Mouse (Mus musculus) hindbrain, embryonic 11.5 days (tissue): ENCODE results near the gene Dnm1. TPM values are rescaled to one million over a fixed set of nuclear protein-coding genes. Genes with fewer than 3 reads are reported as not detected.

ENCODE experiments used
- ATAC-seq: fragments of 200-750 bp; cut with Nextera tagmentation; 2 replicates; pipeline ENCODE4 v1.8.0; 2017; ENCODE audit warnings: mild to moderate bottlenecking, moderate TSS enrichment, moderate library complexity; ENCODE audit not compliant: low FRiP score
- DNase-seq: peaks from one replicate; pipeline ENCODE4 v3.0.0-alpha.2; 2015; ENCODE audit warnings: low spot score
- H3K27ac ChIP-seq: fragments of 300-500 bp; sonication (generic); 2 replicates; pipeline ENCODE4 v1.5.1; 2014; ENCODE audit warnings: mild to moderate bottlenecking, low read depth, low read length
- H3K27me3 ChIP-seq: fragments of 300-500 bp; sonication (generic); 2 replicates; pipeline ENCODE4 v1.6.1; 2014; ENCODE audit warnings: mild to moderate bottlenecking, low read length, moderate library complexity, mixed read lengths; ENCODE audit not compliant: control insufficient read depth, insufficient read depth
- H3K36me3 ChIP-seq: fragments of 300-500 bp; sonication (generic); 2 replicates; pipeline ENCODE4 v1.6.1; 2014; ENCODE audit warnings: mild to moderate bottlenecking, low read length, moderate library complexity, mixed read lengths; ENCODE audit not compliant: control insufficient read depth, insufficient read depth
- H3K4me1 ChIP-seq: fragments of 300-500 bp; sonication (generic); replicated peaks from 2 replicates; pipeline ENCODE4 v1.6.1; 2014; ENCODE audit warnings: low read length, mixed read lengths; ENCODE audit not compliant: control insufficient read depth, insufficient read depth
- H3K4me2 ChIP-seq: fragments of 300-500 bp; sonication (generic); replicated peaks from 2 replicates; pipeline ENCODE4 v1.6.1; 2014; ENCODE audit warnings: mild to moderate bottlenecking, low read depth, low read length
- H3K4me3 ChIP-seq: fragments of 300-500 bp; sonication (generic); 2 replicates; pipeline ENCODE4 v1.5.1; 2014; ENCODE audit warnings: low read depth, low read length
- H3K9ac ChIP-seq: fragments of 300-500 bp; sonication (generic); 2 replicates; pipeline ENCODE4 v1.6.1; 2014; ENCODE audit warnings: low read depth, low read length
- H3K9me3 ChIP-seq: fragments of 300-500 bp; sonication (generic); 2 replicates; pipeline ENCODE4 v1.6.1; 2016; ENCODE audit warnings: low read length; ENCODE audit not compliant: control insufficient read depth
- WGBS: fragments of 180-500 bp; shearing (Covaris S2); extraction: QIAGEN DNeasy Blood & Tissue Kit; methylation state at CpG from one replicate; pipeline ENCODE4 v1.1.7; 2014; 5-methylcytosine and 5-hydroxymethylcytosine counted together
- polyA plus RNA-seq: library from polyadenylated mRNA; unstranded; fragments of >200 nt; fragmentation: Nextera tagmentation; extraction: Ambion mirVana; gene quantifications from 2 replicates; pipeline ENCODE4 v1.2.1, GENCODE M21; 2014

Dnm1 gene
- 17.4 and 22.6 TPM in 2 replicates for polyA plus RNA-seq

DNA sequence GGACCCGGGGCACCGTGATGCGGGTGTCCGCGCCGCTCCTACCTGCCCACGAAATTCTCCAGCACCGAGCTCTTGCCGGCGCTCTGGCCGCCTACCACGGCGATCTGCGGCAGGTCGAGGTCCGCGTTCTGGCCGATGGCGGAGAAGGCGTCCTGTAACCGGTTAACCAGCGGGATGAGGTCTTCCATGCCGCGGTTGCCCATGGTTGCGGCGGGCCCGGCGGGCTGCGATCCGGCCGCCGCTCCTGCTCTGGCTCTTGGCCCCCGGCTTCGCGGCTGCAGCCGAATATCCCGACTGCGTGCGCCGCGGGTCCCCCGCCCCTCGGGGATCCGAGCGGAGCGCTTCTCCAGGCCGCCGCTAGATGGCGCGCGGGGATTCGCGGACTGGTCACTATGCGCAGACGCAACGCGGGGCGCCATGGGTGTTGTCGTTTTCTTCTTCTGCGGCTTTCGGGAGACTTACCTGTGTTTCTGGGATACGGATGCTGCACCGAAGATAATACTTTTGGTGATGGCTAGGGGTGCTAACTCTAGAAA, at the start of gene Dnm1:
TSS of gene Dnm1 (minus strand) at position 332 of the 536 bp plus-strand sequence.
- peak within 1 kb of the TSS; percentile 60 for H3K4me3 ChIP-seq
- H3K9ac ChIP-seq = peak within 1 kb of the TSS; percentile 71
- H3K36me3 ChIP-seq = no peaks in the 10 kb centered on the region
- peak; percentile 66; the same call in 1 of the 2 replicates for ATAC-seq
- no peaks in the 10 kb centered on the region; the same call in 1 of the 2 replicates for H3K27me3 ChIP-seq
- peaks cover 6% of the 10 kb centered on the region; the same call in 1 of the 2 replicates for H3K4me1 ChIP-seq
- H3K27ac ChIP-seq = peak within 1 kb of the TSS; percentile 67
- H3K9me3 ChIP-seq = no peaks in the 10 kb centered on the region
- WGBS = under 1% methylated on average over 62 of the region's 63 CpGs
- DNase-seq = peak; percentile 95
- H3K4me2 ChIP-seq = peak within 1 kb of the TSS; percentile 92

DNA sequence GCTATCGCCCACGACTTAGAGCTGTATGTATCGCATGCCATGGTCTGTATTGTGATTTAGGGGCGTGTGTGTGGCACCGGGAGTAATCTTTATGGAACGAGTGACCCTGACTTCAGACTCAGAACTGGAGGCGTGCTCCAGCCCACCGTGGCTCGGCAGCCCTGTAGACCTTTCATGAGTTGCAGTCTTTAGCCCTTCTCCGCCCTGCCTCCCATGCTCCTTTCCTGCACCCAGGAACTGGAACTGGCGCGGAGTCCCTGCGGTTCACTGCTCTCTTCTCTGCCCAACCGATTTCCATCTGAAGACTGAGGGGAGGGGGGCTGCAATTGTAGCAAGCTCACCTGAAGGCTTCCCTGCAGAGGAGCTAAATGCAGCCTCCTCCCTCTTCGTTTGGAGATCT, 43.6 kb upstream of the Dnm1 start:
- Histone ChIP-seq H3K27me3 (no peaks in the 10 kb centered on the region), H3K4me2 (peak overlapping the region; percentile 57), H3K9ac (peak overlapping the region; percentile 86), H3K4me1 (peaks cover 4% of the 10 kb centered on the region; the same call in 1 of the 2 replicates), H3K9me3 (no peaks in the 10 kb centered on the region), H3K36me3 (no peaks in the 10 kb centered on the region), H3K27ac (no peak overlapping the region), H3K4me3 (peak overlapping the region; percentile 89)
- no peak for ATAC-seq
- no peak for DNase-seq
- under 1% methylated on average over 15 of the region's 15 CpGs for WGBS

DNA sequence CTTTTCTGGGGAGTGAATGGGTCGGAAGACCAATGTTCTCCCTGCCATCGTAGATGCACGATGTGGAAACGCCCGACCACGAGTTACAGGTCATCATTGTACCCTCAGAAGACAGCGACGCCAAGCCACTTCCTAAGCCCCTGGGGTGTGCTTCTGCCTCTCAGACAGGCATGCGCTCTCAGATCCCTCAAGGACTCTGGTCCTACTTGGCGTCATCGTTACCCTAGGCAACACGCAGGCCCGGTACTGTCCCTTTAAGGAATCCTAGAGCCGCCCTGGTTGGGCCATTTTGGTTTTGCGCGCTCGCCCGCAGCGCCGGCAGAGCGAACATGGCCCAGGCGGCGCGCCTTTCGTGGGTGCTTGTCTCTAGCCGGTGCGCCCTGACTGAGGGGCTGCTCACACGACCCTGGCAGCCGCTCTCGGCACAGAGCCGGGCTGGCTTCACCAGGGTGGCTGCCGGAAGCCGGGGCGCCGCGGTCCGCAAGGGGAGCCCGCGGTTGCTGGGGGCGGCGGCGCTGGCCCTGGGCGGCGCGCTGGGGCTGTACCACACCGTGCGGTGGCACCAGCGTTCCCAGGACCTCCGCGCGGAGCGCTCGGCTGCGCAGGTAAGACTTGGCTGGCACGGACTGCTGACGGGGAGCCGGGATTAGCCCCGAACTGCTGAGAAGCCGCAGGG, 42.9 kb upstream of the Dnm1 start:
- WGBS = 0% methylated on average over 58 of the region's 59 CpGs
- H3K36me3 ChIP-seq = no peaks in the 10 kb centered on the region
- H3K9me3 ChIP-seq = no peaks in the 10 kb centered on the region
- H3K27me3 ChIP-seq = no peaks in the 10 kb centered on the region
- H3K9ac ChIP-seq = peak overlapping the region; percentile 86
- H3K27ac ChIP-seq = peak overlapping the region; percentile 70
- DNase-seq = peak; percentile 89
- H3K4me3 ChIP-seq = peak overlapping the region; percentile 89
- H3K4me2 ChIP-seq = peak overlapping the region; percentile 57
- peaks cover 4% of the 10 kb centered on the region; the same call in 1 of the 2 replicates for H3K4me1 ChIP-seq
- peak; percentile 97 for ATAC-seq

DNA sequence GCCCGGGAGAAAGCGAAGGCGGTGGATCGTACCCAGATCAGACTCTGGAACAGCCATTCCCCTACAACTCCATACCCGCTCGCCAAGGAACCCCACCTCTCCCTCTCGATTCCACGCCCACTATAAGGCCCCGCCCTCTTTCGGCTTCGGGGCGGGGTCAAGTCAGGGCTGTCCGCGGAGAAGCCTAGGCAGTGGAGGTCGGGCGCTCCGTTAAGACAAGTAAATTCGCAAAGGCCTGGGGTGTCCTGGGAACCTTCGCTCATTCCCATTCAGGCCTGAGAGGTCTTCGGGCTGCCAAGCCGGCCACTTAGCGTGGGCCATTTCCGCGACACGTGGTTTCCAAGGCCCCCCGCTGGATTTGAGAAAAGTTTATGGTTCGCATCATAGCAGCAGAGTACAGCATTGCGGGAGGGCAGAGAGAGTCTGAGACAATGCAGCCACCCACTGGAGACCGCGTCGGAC, 42.4 kb upstream of the Dnm1 start, which contains the start of gene Ptges2:
TSS of gene Ptges2 (plus strand) at position 413 of the 462 bp plus-strand sequence.
- Histone ChIP-seq H3K27ac (peak within 1 kb of the TSS; percentile 70), H3K9ac (peak within 1 kb of the TSS; percentile 86), H3K27me3 (no peaks in the 10 kb centered on the region), H3K9me3 (no peaks in the 10 kb centered on the region), H3K4me1 (peaks cover 4% of the 10 kb centered on the region; the same call in 1 of the 2 replicates), H3K4me2 (peak within 1 kb of the TSS; percentile 57), H3K36me3 (no peaks in the 10 kb centered on the region), H3K4me3 (peak within 1 kb of the TSS; percentile 89)
- ATAC-seq = peak; percentile 90
- peak; percentile 92 for DNase-seq
- 0% methylated on average over 31 of the region's 31 CpGs for WGBS

DNA sequence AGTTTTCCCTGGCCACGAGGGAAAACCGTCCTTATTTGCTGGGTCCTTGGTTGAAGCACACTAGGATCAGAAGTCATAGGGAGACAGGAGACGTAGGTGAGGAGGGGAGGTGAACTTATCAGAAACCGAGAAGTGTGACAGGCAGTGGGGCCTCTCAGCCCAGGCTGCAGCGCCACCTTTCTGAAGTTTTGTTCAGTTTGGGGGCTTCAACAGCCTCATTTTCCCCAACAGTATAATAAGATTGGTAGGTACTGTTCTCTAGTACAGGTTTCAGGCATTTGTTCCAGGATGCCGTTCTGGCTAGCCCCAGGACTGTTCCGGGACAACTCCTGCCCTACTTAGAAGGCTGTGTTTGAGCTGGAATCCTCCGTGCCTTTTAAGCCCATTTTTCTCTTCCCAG, 41.8 kb upstream of the Dnm1 start:
- peaks cover 4% of the 10 kb centered on the region; the same call in 1 of the 2 replicates for H3K4me1 ChIP-seq
- 0 out of 2 replicates have a peak, but pooled peaks have one; percentile 1 for ATAC-seq
- peak overlapping the region; percentile 86 for H3K9ac ChIP-seq
- peak overlapping the region; percentile 70 for H3K27ac ChIP-seq
- no peaks in the 10 kb centered on the region for H3K36me3 ChIP-seq
- no peak for DNase-seq
- H3K27me3 ChIP-seq = no peaks in the 10 kb centered on the region
- peak overlapping the region; percentile 89 for H3K4me3 ChIP-seq
- H3K9me3 ChIP-seq = no peaks in the 10 kb centered on the region
- peak overlapping the region; percentile 57 for H3K4me2 ChIP-seq
- WGBS = 4% methylated on average over 8 of the region's 8 CpGs

DNA sequence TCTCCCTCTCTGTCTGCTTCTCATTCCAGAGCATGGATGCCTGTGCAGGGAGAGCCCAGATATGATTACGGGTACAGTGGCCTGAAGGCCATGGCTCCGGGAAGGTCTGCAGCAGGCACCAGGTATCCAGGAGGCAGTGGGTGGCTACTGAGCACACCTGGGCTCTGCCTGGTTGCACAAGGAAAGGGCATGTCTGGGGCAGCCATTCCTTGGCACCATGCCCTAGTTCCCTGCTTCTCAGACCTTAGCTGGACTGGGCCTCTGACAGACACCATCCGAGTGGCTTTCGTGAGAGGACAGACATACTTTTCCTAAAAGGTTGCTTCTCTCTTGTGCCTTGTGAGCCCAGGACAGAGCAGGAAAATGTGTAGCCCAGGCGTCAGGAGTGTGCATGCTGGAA, 38.9 kb upstream of the Dnm1 start:
- no peaks in the 10 kb centered on the region for H3K27me3 ChIP-seq
- 90% methylated on average over 5 of the region's 5 CpGs for WGBS
- no peak overlapping the region for H3K4me3 ChIP-seq
- H3K4me2 ChIP-seq = no peak overlapping the region
- ATAC-seq (no peak), DNase-seq (no peak)
- H3K27ac ChIP-seq = no peak overlapping the region
- peaks cover 2% of the 10 kb centered on the region; the same call in 1 of the 2 replicates for H3K4me1 ChIP-seq
- no peaks in the 10 kb centered on the region for H3K9me3 ChIP-seq
- no peaks in the 10 kb centered on the region for H3K36me3 ChIP-seq
- no peak overlapping the region for H3K9ac ChIP-seq

DNA sequence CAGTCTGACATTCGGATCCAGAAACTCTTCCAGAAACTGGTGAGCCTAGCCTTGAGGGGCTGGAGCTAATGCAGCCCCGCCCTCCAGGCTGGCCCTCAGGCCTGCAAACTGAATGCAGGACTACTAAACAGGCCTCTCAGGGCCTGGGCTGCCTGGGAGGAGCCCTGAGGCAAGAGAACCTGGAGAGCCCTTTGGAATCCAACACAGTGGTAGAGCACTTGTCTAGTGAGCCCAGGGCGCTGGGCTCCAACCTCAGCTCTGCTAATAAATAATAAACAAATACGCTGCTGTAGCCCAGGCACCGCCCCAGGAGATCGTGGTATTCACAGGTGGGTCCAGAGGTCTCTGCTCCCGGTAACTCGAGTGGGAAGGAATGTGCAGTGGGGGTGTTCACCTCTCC, 37.7 kb upstream of the Dnm1 start:
- DNase-seq = no peak
- no peak overlapping the region for H3K4me2 ChIP-seq
- H3K36me3 ChIP-seq = no peaks in the 10 kb centered on the region
- no peak overlapping the region for H3K9ac ChIP-seq
- no peak overlapping the region for H3K27ac ChIP-seq
- ATAC-seq = no peak
- H3K4me3 ChIP-seq = no peak overlapping the region
- no peaks in the 10 kb centered on the region for H3K9me3 ChIP-seq
- H3K27me3 ChIP-seq = no peaks in the 10 kb centered on the region
- WGBS = 72% methylated on average over 8 of the region's 8 CpGs
- no peaks in the 10 kb centered on the region for H3K4me1 ChIP-seq

DNA sequence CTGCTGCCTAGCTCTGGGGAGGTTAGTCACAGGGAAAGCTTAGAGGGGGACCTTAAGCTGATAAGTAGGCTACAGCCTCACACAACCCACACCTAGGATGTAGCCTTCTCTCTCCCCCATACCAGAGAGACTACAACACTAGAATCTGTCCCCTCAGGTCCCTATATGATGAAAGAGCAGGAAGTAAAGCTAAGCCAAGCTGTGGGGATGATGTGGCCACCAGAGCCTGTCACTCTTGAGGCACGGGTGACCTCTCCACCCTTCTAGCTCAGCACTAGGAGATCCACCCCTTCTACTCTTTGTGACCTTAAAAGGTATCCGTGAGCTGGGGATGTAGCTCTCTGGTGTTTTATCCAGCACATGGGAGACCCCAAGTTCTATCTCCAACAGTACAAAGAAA, 36.0 kb upstream of the Dnm1 start:
- no peak overlapping the region for H3K4me3 ChIP-seq
- no peak overlapping the region for H3K4me2 ChIP-seq
- WGBS = 64% methylated on average over 2 of the region's 2 CpGs
- no peak overlapping the region for H3K9ac ChIP-seq
- 0 out of 2 replicates have a peak, but pooled peaks cover 2% of the 10 kb centered on the region for H3K27me3 ChIP-seq
- no peaks in the 10 kb centered on the region for H3K36me3 ChIP-seq
- H3K4me1 ChIP-seq = no peaks in the 10 kb centered on the region
- DNase-seq (no peak), ATAC-seq (no peak)
- H3K27ac ChIP-seq = no peak overlapping the region
- H3K9me3 ChIP-seq = no peaks in the 10 kb centered on the region
